Mouse (Mus musculus) forebrain, embryonic 13.5 days (tissue): ENCODE measurements around the gene Thnsl2. TPM values are rescaled to one million over a fixed set of nuclear protein-coding genes. Genes with fewer than 3 reads are reported as not detected.

Experiments
- ATAC-seq: fragments of 200-750 bp; cut with Nextera tagmentation; 2 replicates; pipeline ENCODE4 v1.8.0; 2017
- H3K27ac ChIP-seq: fragments of 300-500 bp; sonication (generic); 2 replicates; pipeline ENCODE4 v1.5.1; 2015; ENCODE audit warnings: inconsistent platforms, mild to moderate bottlenecking, moderate library complexity
- H3K27me3 ChIP-seq: fragments of 300-500 bp; sonication (generic); 2 replicates; pipeline ENCODE4 v1.6.1; 2015; ENCODE audit warnings: mild to moderate bottlenecking, inconsistent platforms
- H3K36me3 ChIP-seq: fragments of 300-500 bp; sonication (generic); 2 replicates; pipeline ENCODE4 v1.6.1; 2015; ENCODE audit warnings: mild to moderate bottlenecking, inconsistent platforms; ENCODE audit not compliant: poor library complexity, severe bottlenecking
- H3K4me1 ChIP-seq: fragments of 300-500 bp; sonication (generic); 2 replicates; pipeline ENCODE4 v1.6.1; 2015; ENCODE audit warnings: inconsistent platforms
- H3K4me2 ChIP-seq: fragments of 300-500 bp; sonication (generic); 2 replicates; pipeline ENCODE4 v1.6.1; 2015; ENCODE audit warnings: inconsistent platforms, mild to moderate bottlenecking, moderate library complexity
- H3K4me3 ChIP-seq: fragments of 300-500 bp; sonication (generic); 2 replicates; pipeline ENCODE4 v1.5.1; 2015; ENCODE audit warnings: mild to moderate bottlenecking, inconsistent platforms
- H3K9ac ChIP-seq: fragments of 300-500 bp; sonication (generic); 2 replicates; pipeline ENCODE4 v1.6.1; 2015; ENCODE audit warnings: mild to moderate bottlenecking, inconsistent platforms
- H3K9me3 ChIP-seq: fragments of 300-500 bp; sonication (generic); replicated peaks from 2 replicates; pipeline ENCODE4 v1.6.1; 2016; ENCODE audit warnings: inconsistent platforms
- WGBS: fragments of 180-500 bp; shearing (Covaris S2); methylation state at CpG from one replicate; pipeline ENCODE4 v1.1.7; 2015; 5-methylcytosine and 5-hydroxymethylcytosine counted together
- polyA plus RNA-seq: library from polyadenylated mRNA; unstranded; fragments of >200 nt; fragmentation: Nextera tagmentation; extraction: Ambion mirVana; gene quantifications from 2 replicates; pipeline ENCODE4 v1.2.1, GENCODE M21; 2015

Thnsl2 gene
- 2.9 and 4.6 TPM in 2 replicates for polyA plus RNA-seq

DNA sequence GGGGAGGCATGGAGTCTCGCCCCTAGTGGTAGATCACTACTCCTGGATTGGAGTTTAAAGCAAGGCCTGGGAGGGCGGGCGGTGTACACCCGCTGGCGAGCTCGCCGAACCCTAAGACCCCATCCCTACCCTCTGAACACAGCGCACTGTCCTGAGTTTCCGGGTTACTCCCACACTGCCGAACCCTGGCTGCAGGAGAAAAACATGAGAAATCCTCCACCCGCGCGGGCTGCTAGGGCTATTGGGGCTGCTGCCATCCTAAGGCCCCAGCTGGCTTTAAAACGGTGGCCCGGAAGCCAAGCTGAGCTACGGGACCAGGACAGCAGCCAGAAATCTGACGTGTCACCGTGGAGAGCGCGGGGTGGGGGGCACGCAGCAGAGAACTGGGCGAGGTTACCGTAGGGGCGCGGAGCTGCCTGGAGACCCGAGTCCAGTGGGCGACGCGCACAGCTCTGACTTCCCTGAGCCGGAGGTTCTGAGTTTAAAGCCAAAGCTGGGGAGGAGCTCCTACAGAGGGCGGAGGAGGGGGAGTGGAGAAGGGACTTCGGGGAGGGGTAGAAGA, at the start of gene Thnsl2:
Gene Thnsl2, minus strand, starts transcription at position 546 of the 562 bp plus-strand sequence.
- WGBS: under 1% methylated on average over 32 of the region's 32 CpGs
- ATAC-seq: peak; percentile 90
- no peak within 1 kb of the TSS for H3K27ac ChIP-seq
- H3K9ac ChIP-seq: peak within 1 kb of the TSS; percentile 74
- H3K4me1 ChIP-seq: peaks cover 5% of the 10 kb centered on the region
- peak within 1 kb of the TSS; percentile 58 for H3K4me3 ChIP-seq
- H3K4me2 ChIP-seq: peak within 1 kb of the TSS; percentile 81
- no peaks in the 10 kb centered on the region for H3K9me3 ChIP-seq
- 0 out of 2 replicates have a peak, but pooled peaks cover 4% of the 10 kb centered on the region for H3K27me3 ChIP-seq
- H3K36me3 ChIP-seq: no peaks in the 10 kb centered on the region

- 83% methylated on average over 6 of the region's 6 CpGs for WGBS
- no peak overlapping the region for H3K9ac ChIP-seq
- H3K9me3 ChIP-seq: no peaks in the 10 kb centered on the region
- H3K4me2 ChIP-seq: no peak overlapping the region
- no peaks in the 10 kb centered on the region for H3K36me3 ChIP-seq
- H3K4me3 ChIP-seq: no peak overlapping the region
- H3K4me1 ChIP-seq: no peaks in the 10 kb centered on the region
- H3K27ac ChIP-seq: no peak overlapping the region
- no peaks in the 10 kb centered on the region for H3K27me3 ChIP-seq
- ATAC-seq: no peak
These were observed 49.0 kb upstream of the Thnsl2 start for GRCm38 (mm10) chr6:71193151-71193740.

GRCm38 (mm10) chr6:71190501-71190900, 46.3 kb upstream of the Thnsl2 start:
- Histone ChIP-seq H3K4me2 (no peak overlapping the region), H3K4me1 (no peaks in the 10 kb centered on the region), H3K9me3 (no peaks in the 10 kb centered on the region), H3K27ac (no peak overlapping the region), H3K27me3 (no peaks in the 10 kb centered on the region), H3K36me3 (no peaks in the 10 kb centered on the region), H3K9ac (no peak overlapping the region), H3K4me3 (no peak overlapping the region)
- WGBS: 92% methylated on average over 2 of the region's 2 CpGs
- ATAC-seq: no peak

- 83% methylated on average over 1 of the region's 1 CpGs for WGBS
- no peak for ATAC-seq
- Histone ChIP-seq H3K27me3 (no peaks in the 10 kb centered on the region), H3K4me2 (no peak overlapping the region), H3K4me3 (no peak overlapping the region), H3K27ac (no peak overlapping the region), H3K36me3 (no peaks in the 10 kb centered on the region), H3K9ac (no peak overlapping the region), H3K4me1 (no peaks in the 10 kb centered on the region), H3K9me3 (no peaks in the 10 kb centered on the region)
These were observed 45.3 kb upstream of the Thnsl2 start for GRCm38 (mm10) chr6:71189578-71189977.

- H3K9me3 ChIP-seq: no peaks in the 10 kb centered on the region
- no peak overlapping the region for H3K4me2 ChIP-seq
- no peaks in the 10 kb centered on the region for H3K4me1 ChIP-seq
- no peak for ATAC-seq
- 85% methylated on average over 7 of the region's 7 CpGs for WGBS
- H3K27me3 ChIP-seq: no peaks in the 10 kb centered on the region
- no peak overlapping the region for H3K9ac ChIP-seq
- H3K4me3 ChIP-seq: no peak overlapping the region
- H3K27ac ChIP-seq: no peak overlapping the region
- no peaks in the 10 kb centered on the region for H3K36me3 ChIP-seq
These were observed 40.8 kb upstream of the Thnsl2 start for GRCm38 (mm10) chr6:71184941-71185604.

DNA sequence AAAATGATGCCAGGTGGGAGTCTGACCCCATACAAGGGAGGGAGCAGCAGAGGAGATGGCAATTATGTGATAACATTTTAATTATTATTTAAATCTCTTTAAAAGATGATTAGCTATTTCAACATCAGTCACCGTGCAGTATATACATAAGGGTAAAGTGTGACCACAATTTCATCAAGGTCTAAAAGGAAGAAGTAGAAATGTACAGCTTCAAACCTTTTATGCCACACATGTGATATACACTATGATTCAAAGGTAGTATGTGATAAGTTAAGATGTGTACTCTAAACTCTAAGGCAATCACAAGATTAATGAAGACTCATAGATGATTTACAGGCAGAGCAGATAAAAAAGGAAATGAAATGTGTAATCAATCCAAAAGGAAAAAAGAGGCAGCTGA, 36.4 kb upstream of the Thnsl2 start:
- Histone ChIP-seq H3K4me1 (no peaks in the 10 kb centered on the region), H3K4me3 (no peak overlapping the region), H3K27me3 (no peaks in the 10 kb centered on the region), H3K4me2 (no peak overlapping the region), H3K9me3 (no peaks in the 10 kb centered on the region), H3K36me3 (no peaks in the 10 kb centered on the region), H3K27ac (no peak overlapping the region), H3K9ac (no peak overlapping the region)
- ATAC-seq: no peak
- 88% methylated on average over 1 of the region's 1 CpGs for WGBS

DNA sequence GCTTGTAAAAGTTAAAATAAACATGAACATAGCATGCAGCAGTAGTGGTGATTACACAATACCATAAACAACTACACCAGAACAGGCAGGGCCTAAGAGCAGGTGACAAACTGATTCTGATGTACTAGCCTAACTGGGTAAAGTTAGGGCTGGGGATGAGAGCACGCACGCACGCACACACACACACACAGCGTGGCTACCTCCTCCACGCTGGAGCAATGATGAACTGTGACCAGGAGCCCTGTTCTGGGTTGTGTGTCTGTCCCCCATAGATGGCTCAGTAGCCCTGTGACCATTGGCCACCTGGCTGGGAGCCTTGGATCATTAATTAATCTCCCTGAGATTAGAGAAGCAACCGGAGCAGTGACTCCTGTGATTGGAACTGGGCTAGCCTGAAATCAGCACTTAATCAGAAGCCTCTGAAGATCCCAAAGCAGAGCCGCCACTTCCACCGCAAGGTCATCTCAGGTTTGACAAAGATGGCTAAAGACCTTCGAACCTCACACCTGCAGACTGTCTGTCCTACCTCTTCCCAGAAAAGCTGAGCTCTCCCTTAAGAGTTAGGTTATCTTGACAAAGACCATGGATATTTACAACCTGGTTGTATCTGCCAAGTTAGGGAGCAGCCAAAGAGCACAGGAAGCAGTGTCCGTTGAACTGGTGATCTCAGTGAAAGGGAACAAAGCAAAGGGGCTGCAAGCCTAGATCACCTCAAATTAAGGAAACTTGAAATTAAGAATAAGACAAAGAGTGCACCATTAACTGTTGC, 28.8 kb upstream of the Thnsl2 start:
- Histone ChIP-seq H3K27me3 (no peaks in the 10 kb centered on the region), H3K36me3 (no peaks in the 10 kb centered on the region), H3K4me3 (no peak overlapping the region), H3K4me1 (no peaks in the 10 kb centered on the region), H3K4me2 (no peak overlapping the region), H3K9me3 (no peaks in the 10 kb centered on the region), H3K9ac (no peak overlapping the region), H3K27ac (no peak overlapping the region)
- no peak for ATAC-seq
- WGBS: 92% methylated on average over 10 of the region's 10 CpGs

DNA sequence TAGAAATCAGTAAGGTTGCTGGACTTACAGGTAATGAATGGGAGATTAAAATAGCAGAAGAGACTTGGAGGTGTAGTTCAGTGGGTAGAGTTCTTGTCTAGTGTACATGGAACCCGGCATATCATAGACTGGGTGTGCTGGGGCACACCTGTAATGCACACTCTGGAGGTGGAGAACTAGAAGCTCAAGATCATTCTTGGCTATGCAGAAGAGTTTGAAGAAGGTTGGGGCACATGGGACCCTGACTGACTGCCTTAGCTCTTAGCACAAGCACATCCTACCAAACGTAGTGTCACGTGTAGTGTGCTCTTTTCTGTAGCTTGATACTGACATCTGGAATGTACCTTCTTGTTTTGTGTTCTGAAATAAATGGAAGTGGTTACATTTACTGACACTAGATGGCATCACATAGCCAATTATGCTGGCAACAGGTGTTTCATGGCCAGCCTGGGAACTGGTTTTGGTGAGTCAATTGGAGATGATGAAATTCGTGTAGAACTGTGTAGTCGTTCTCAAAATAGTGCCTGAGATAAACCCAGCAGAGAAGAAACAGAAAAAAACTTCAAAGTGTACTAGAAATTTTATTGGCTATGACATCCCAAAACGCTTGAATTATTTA, 22.4 kb upstream of the Thnsl2 start:
- no peak overlapping the region for H3K27ac ChIP-seq
- no peak overlapping the region for H3K4me2 ChIP-seq
- H3K27me3 ChIP-seq: no peaks in the 10 kb centered on the region
- no peak overlapping the region for H3K9ac ChIP-seq
- H3K4me3 ChIP-seq: no peak overlapping the region
- H3K36me3 ChIP-seq: no peaks in the 10 kb centered on the region
- no peaks in the 10 kb centered on the region for H3K9me3 ChIP-seq
- no peaks in the 10 kb centered on the region for H3K4me1 ChIP-seq
- ATAC-seq: no peak
- 49% methylated on average over 6 of the region's 6 CpGs for WGBS

DNA sequence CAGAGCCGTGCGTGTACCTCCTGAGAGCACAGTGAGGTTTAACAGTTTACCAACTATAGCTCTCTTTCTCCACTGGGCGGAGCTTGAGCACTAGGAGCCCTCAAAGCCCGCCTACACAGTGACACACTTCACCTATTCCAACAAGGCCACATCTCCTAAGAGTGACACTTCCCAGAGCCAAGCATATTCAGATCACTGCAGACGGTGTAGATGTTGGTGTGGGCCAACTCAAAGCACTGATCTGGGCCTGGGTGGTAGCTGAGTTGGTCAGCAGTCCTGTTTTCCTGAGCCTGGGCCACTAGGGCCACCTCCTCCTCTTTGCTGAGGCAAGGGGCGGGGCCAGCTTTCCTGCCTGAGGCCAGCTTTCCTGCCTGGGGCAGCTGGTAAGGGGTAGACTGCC, 20.2 kb upstream of the Thnsl2 start:
- no peak overlapping the region for H3K9ac ChIP-seq
- H3K4me2 ChIP-seq: no peak overlapping the region
- no peak overlapping the region for H3K27ac ChIP-seq
- no peaks in the 10 kb centered on the region for H3K9me3 ChIP-seq
- ATAC-seq: 0 out of 2 replicates have a peak, but pooled peaks have one; percentile 16
- H3K4me1 ChIP-seq: no peaks in the 10 kb centered on the region
- H3K4me3 ChIP-seq: no peak overlapping the region
- H3K27me3 ChIP-seq: no peaks in the 10 kb centered on the region
- 28% methylated on average over 6 of the region's 6 CpGs for WGBS
- no peaks in the 10 kb centered on the region for H3K36me3 ChIP-seq

- H3K4me2 ChIP-seq: no peak overlapping the region
- no peak for ATAC-seq
- H3K4me1 ChIP-seq: no peaks in the 10 kb centered on the region
- no peak overlapping the region for H3K9ac ChIP-seq
- H3K9me3 ChIP-seq: no peaks in the 10 kb centered on the region
- no peak overlapping the region for H3K4me3 ChIP-seq
- no peaks in the 10 kb centered on the region for H3K36me3 ChIP-seq
- WGBS: 71% methylated on average over 4 of the region's 4 CpGs
- H3K27ac ChIP-seq: no peak overlapping the region
- no peaks in the 10 kb centered on the region for H3K27me3 ChIP-seq
These were observed 18.0 kb upstream of the Thnsl2 start for GRCm38 (mm10) chr6:71162269-71162668.

GRCm38 (mm10) chr6:71161290-71161689, 17.1 kb upstream of the Thnsl2 start:
- Histone ChIP-seq H3K27ac (no peak overlapping the region), H3K36me3 (no peaks in the 10 kb centered on the region), H3K4me2 (no peak overlapping the region), H3K27me3 (no peaks in the 10 kb centered on the region), H3K9me3 (no peaks in the 10 kb centered on the region), H3K9ac (no peak overlapping the region), H3K4me3 (no peak overlapping the region), H3K4me1 (no peaks in the 10 kb centered on the region)
- no peak for ATAC-seq
- 67% methylated on average over 7 of the region's 7 CpGs for WGBS
